Mouse (Mus musculus) midbrain, embryonic 15.5 days (tissue): Measurements from ENCODE around the gene Mypop. TPM values are rescaled to one million over a fixed set of nuclear protein-coding genes. Genes with fewer than 3 reads are reported as not detected.
A peak's percentile ranks its signal among the peaks of the same experiment; 100 is the strongest.

ENCODE experiments used
- ATAC-seq: fragments of 200-750 bp; cut with Nextera tagmentation; replicated peaks from 2 replicates; pipeline ENCODE4 v1.8.0; 2017; ENCODE audit warnings: moderate TSS enrichment
- H3K27ac ChIP-seq: fragments of 300-500 bp; sonication (generic); 2 replicates; pipeline ENCODE4 v1.5.1; 2015; ENCODE audit warnings: mild to moderate bottlenecking, inconsistent platforms
- H3K27me3 ChIP-seq: fragments of 300-500 bp; sonication (generic); replicated peaks from 2 replicates; pipeline ENCODE4 v1.6.1; 2015; ENCODE audit warnings: inconsistent platforms
- H3K36me3 ChIP-seq: fragments of 300-500 bp; sonication (generic); replicated peaks from 2 replicates; pipeline ENCODE4 v1.6.1; 2015; ENCODE audit warnings: inconsistent platforms
- H3K4me1 ChIP-seq: fragments of 300-500 bp; sonication (generic); 2 replicates; pipeline ENCODE4 v1.6.1; 2015; ENCODE audit warnings: inconsistent platforms
- H3K4me2 ChIP-seq: fragments of 300-500 bp; sonication (generic); 2 replicates; pipeline ENCODE4 v1.6.1; 2015; ENCODE audit warnings: inconsistent platforms, mild to moderate bottlenecking, moderate library complexity
- H3K4me3 ChIP-seq: fragments of 300-500 bp; sonication (generic); 2 replicates; pipeline ENCODE4 v1.5.1; 2015; ENCODE audit warnings: mild to moderate bottlenecking, inconsistent platforms
- H3K9ac ChIP-seq: fragments of 300-500 bp; sonication (generic); 2 replicates; pipeline ENCODE4 v1.6.1; 2015; ENCODE audit warnings: mild to moderate bottlenecking, inconsistent platforms
- H3K9me3 ChIP-seq: fragments of 300-500 bp; sonication (generic); 2 replicates; pipeline ENCODE4 v1.6.1; 2016; ENCODE audit warnings: inconsistent platforms
- WGBS: fragments of 180-500 bp; shearing (Covaris S2); methylation state at CpG from one replicate; pipeline ENCODE4 v1.1.7; 2015; ENCODE audit warnings: mixed read lengths; 5-methylcytosine and 5-hydroxymethylcytosine counted together
- polyA plus RNA-seq: library from polyadenylated mRNA; unstranded; fragments of >200 nt; fragmentation: Nextera tagmentation; extraction: Ambion mirVana; gene quantifications from 2 replicates; pipeline ENCODE4 v1.2.1, GENCODE M21; 2015

The Mypop gene
- polyA plus RNA-seq, 1 experiment from 2014 or later = 5.8 TPM

GRCm38 (mm10) chr7:19007026-19007977 is 16.3 kb downstream of the Mypop start:
- H3K4me1 ChIP-seq = peaks cover 47% of the 10 kb centered on the region
- H3K4me2 ChIP-seq = no peak overlapping the region
- no peak for ATAC-seq
- H3K27me3 ChIP-seq = no peaks in the 10 kb centered on the region
- H3K9me3 ChIP-seq = no peaks in the 10 kb centered on the region
- no peak overlapping the region for H3K4me3 ChIP-seq
- 87% methylated on average over 13 of the region's 13 CpGs for WGBS
- no peak overlapping the region for H3K27ac ChIP-seq
- H3K9ac ChIP-seq = no peak overlapping the region
- H3K36me3 ChIP-seq = peaks cover 10% of the 10 kb centered on the region

GRCm38 (mm10) chr7:19010581-19010980 is 19.5 kb downstream of the Mypop start:
- ATAC-seq = no peak
- Histone ChIP-seq H3K4me2 (no peak overlapping the region), H3K36me3 (peaks cover 6% of the 10 kb centered on the region), H3K27me3 (no peaks in the 10 kb centered on the region), H3K4me3 (no peak overlapping the region), H3K4me1 (peaks cover 30% of the 10 kb centered on the region), H3K9me3 (no peaks in the 10 kb centered on the region), H3K27ac (no peak overlapping the region), H3K9ac (no peak overlapping the region)
- WGBS = 87% methylated on average over 7 of the region's 7 CpGs

- Histone ChIP-seq H3K4me1 (peaks cover 15% of the 10 kb centered on the region), H3K9ac (peak overlapping the region; percentile 41), H3K27ac (no peak overlapping the region; the same call in 1 of the 2 replicates), H3K36me3 (peaks cover under 1% of the 10 kb centered on the region; the same call in 1 of the 2 replicates), H3K27me3 (no peaks in the 10 kb centered on the region), H3K9me3 (no peaks in the 10 kb centered on the region), H3K4me2 (peak overlapping the region; percentile 51), H3K4me3 (peak overlapping the region; percentile 19)
- ATAC-seq = no peak
- 3% methylated on average over 31 of the region's 31 CpGs for WGBS
These were observed 21.1 kb downstream of the Mypop start for GRCm38 (mm10) chr7:19012025-19012621.

GRCm38 (mm10) chr7:19012882-19013281 is 21.8 kb downstream of the Mypop start:
- Histone ChIP-seq H3K27ac (no peak overlapping the region), H3K4me3 (no peak overlapping the region), H3K27me3 (no peaks in the 10 kb centered on the region), H3K9me3 (no peaks in the 10 kb centered on the region), H3K9ac (no peak overlapping the region), H3K4me1 (peaks cover 8% of the 10 kb centered on the region), H3K36me3 (no peaks in the 10 kb centered on the region), H3K4me2 (no peak overlapping the region)
- 68% methylated on average over 2 of the region's 2 CpGs for WGBS
- no peak for ATAC-seq

GRCm38 (mm10) chr7:19014452-19014851 is 23.4 kb downstream of the Mypop start:
- no peaks in the 10 kb centered on the region for H3K9me3 ChIP-seq
- peaks cover 8% of the 10 kb centered on the region for H3K4me1 ChIP-seq
- no peak overlapping the region for H3K27ac ChIP-seq
- no peak for ATAC-seq
- H3K9ac ChIP-seq = no peak overlapping the region
- no peak overlapping the region for H3K4me3 ChIP-seq
- 59% methylated on average over 15 of the region's 15 CpGs for WGBS
- H3K4me2 ChIP-seq = no peak overlapping the region
- H3K36me3 ChIP-seq = no peaks in the 10 kb centered on the region
- no peaks in the 10 kb centered on the region for H3K27me3 ChIP-seq

GRCm38 (mm10) chr7:19016042-19016441 is 25.0 kb downstream of the Mypop start:
- no peak overlapping the region for H3K4me2 ChIP-seq
- H3K27me3 ChIP-seq = peaks cover 10% of the 10 kb centered on the region
- H3K4me3 ChIP-seq = no peak overlapping the region
- no peaks in the 10 kb centered on the region for H3K36me3 ChIP-seq
- no peaks in the 10 kb centered on the region for H3K9me3 ChIP-seq
- H3K27ac ChIP-seq = no peak overlapping the region
- peaks cover 8% of the 10 kb centered on the region for H3K4me1 ChIP-seq
- 92% methylated on average over 4 of the region's 4 CpGs for WGBS
- no peak overlapping the region for H3K9ac ChIP-seq
- no peak for ATAC-seq

- H3K9me3 ChIP-seq = no peaks in the 10 kb centered on the region
- H3K27me3 ChIP-seq = peaks cover 28% of the 10 kb centered on the region
- no peak for ATAC-seq
- H3K4me1 ChIP-seq = no peaks in the 10 kb centered on the region
- no peak overlapping the region for H3K4me3 ChIP-seq
- no peaks in the 10 kb centered on the region for H3K36me3 ChIP-seq
- H3K27ac ChIP-seq = no peak overlapping the region
- no peak overlapping the region for H3K9ac ChIP-seq
- WGBS = 91% methylated on average over 7 of the region's 7 CpGs
- no peak overlapping the region for H3K4me2 ChIP-seq
These were observed 26.9 kb downstream of the Mypop start for GRCm38 (mm10) chr7:19017909-19018308.

- ATAC-seq = no peak
- H3K9me3 ChIP-seq = no peaks in the 10 kb centered on the region
- H3K4me3 ChIP-seq = no peak overlapping the region
- H3K27ac ChIP-seq = no peak overlapping the region
- H3K4me1 ChIP-seq = peaks cover 14% of the 10 kb centered on the region
- no peak overlapping the region for H3K9ac ChIP-seq
- 31% methylated on average over 8 of the region's 8 CpGs for WGBS
- H3K4me2 ChIP-seq = no peak overlapping the region
- H3K36me3 ChIP-seq = no peaks in the 10 kb centered on the region
- H3K27me3 ChIP-seq = peaks cover 37% of the 10 kb centered on the region
These were observed 30.0 kb downstream of the Mypop start for GRCm38 (mm10) chr7:19021048-19021447.

- no peak overlapping the region for H3K4me2 ChIP-seq
- no peak overlapping the region for H3K4me3 ChIP-seq
These were observed 31.3 kb downstream of the Mypop start for GRCm38 (mm10) chr7:19022189-19022958.

GRCm38 (mm10) chr7:19023357-19023814 is 32.3 kb downstream of the Mypop start, which contains the start of gene Foxa3:
TSS of gene Foxa3 (minus strand) at chr7:19023538.
- H3K4me3 ChIP-seq = peak within 1 kb of the TSS; percentile 83
- H3K36me3 ChIP-seq = no peaks in the 10 kb centered on the region
- peak within 1 kb of the TSS; percentile 84 for H3K9ac ChIP-seq
- WGBS = 4% methylated on average over 30 of the region's 30 CpGs
- peaks cover 21% of the 10 kb centered on the region for H3K4me1 ChIP-seq
- peaks cover 37% of the 10 kb centered on the region for H3K27me3 ChIP-seq
- peak within 1 kb of the TSS; percentile 61 for H3K4me2 ChIP-seq
- peak within 1 kb of the TSS; percentile 66 for H3K27ac ChIP-seq
- ATAC-seq = peak; percentile 25
- H3K9me3 ChIP-seq = no peaks in the 10 kb centered on the region

More at GRCm38 (mm10) chr7:19022189-19022958, 31.3 kb downstream of the Mypop start:
- 60% methylated on average over 18 of the region's 18 CpGs for WGBS
- no peak overlapping the region for H3K9ac ChIP-seq
- peaks cover 37% of the 10 kb centered on the region for H3K27me3 ChIP-seq
- peaks cover 18% of the 10 kb centered on the region for H3K4me1 ChIP-seq
- H3K9me3 ChIP-seq = no peaks in the 10 kb centered on the region
- H3K36me3 ChIP-seq = no peaks in the 10 kb centered on the region
- no peak for ATAC-seq
- H3K27ac ChIP-seq = no peak overlapping the region

- H3K9ac ChIP-seq = peak within 1 kb of the TSS; percentile 84
- peak within 1 kb of the TSS; percentile 66 for H3K27ac ChIP-seq
- H3K4me1 ChIP-seq = peaks cover 21% of the 10 kb centered on the region
- no peaks in the 10 kb centered on the region for H3K9me3 ChIP-seq
- H3K36me3 ChIP-seq = peaks cover 4% of the 10 kb centered on the region; the same call in 1 of the 2 replicates
- H3K4me2 ChIP-seq = peak within 1 kb of the TSS; percentile 61
- H3K27me3 ChIP-seq = peaks cover 37% of the 10 kb centered on the region
- peak within 1 kb of the TSS; percentile 83 for H3K4me3 ChIP-seq
- WGBS = 1% methylated on average over 34 of the region's 50 CpGs
- peak; percentile 96 for ATAC-seq
These were observed 33.1 kb downstream of the Mypop start, which contains the start of gene Sympk for GRCm38 (mm10) chr7:19024096-19024506. TSS of gene Sympk (plus strand) at chr7:19024377.
